Mouse (Mus musculus) liver, embryonic 12.5 days (tissue): ENCODE measurements around the gene Srsf7. TPM values are rescaled to one million over a fixed set of nuclear protein-coding genes. Genes with fewer than 3 reads are reported as not detected.
"Not testable (repeated sequence)": the region's sequence is repeated elsewhere in the genome, so short reads cannot be mapped to it uniquely, and the experiment has no call there.

Source experiments
- ATAC-seq: fragments of 200-750 bp; cut with Nextera tagmentation; 2 replicates; pipeline ENCODE4 v1.8.0; 2017; ENCODE audit warnings: moderate number of reproducible peaks, mild to moderate bottlenecking, moderate library complexity
- H3K27ac ChIP-seq: fragments of 300-500 bp; sonication (generic); 2 replicates; pipeline ENCODE4 v1.5.1; 2016; ENCODE audit warnings: mild to moderate bottlenecking
- H3K27me3 ChIP-seq: fragments of 300-500 bp; sonication (generic); replicated peaks from 2 replicates; pipeline ENCODE4 v1.6.1; 2016; ENCODE audit warnings: mild to moderate bottlenecking, moderate library complexity
- H3K36me3 ChIP-seq: fragments of 300-500 bp; sonication (generic); 2 replicates; pipeline ENCODE4 v1.6.1; 2016; ENCODE audit warnings: mild to moderate bottlenecking, moderate library complexity
- H3K4me1 ChIP-seq: fragments of 300-500 bp; sonication (generic); 2 replicates; pipeline ENCODE4 v1.6.1; 2016
- H3K4me2 ChIP-seq: fragments of 300-500 bp; sonication (generic); 2 replicates; pipeline ENCODE4 v1.6.1; 2016; ENCODE audit warnings: mild to moderate bottlenecking, moderate library complexity
- H3K4me3 ChIP-seq: fragments of 300-500 bp; sonication (generic); 2 replicates; pipeline ENCODE4 v1.5.1; 2016; ENCODE audit warnings: mild to moderate bottlenecking, moderate library complexity
- H3K9ac ChIP-seq: fragments of 300-500 bp; sonication (generic); 2 replicates; pipeline ENCODE4 v1.6.1; 2016; ENCODE audit warnings: mild to moderate bottlenecking, moderate library complexity
- H3K9me3 ChIP-seq: fragments of 300-500 bp; sonication (generic); replicated peaks from 2 replicates; pipeline ENCODE4 v1.6.1; 2016; ENCODE audit warnings: mild to moderate bottlenecking, moderate library complexity
- WGBS: fragments of 180-500 bp; shearing (Covaris S2); methylation state at CpG from one replicate; pipeline ENCODE4 v1.1.7; 2016; ENCODE audit not compliant: insufficient replicate concordance; 5-methylcytosine and 5-hydroxymethylcytosine counted together
- polyA plus RNA-seq: library from polyadenylated mRNA; unstranded; fragments of >200 nt; fragmentation: Nextera tagmentation; extraction: Ambion mirVana; gene quantifications from 2 replicates; pipeline ENCODE4 v1.2.1, GENCODE M21; 2016

Gene Srsf7
- polyA plus RNA-seq, 1 experiment from 2014 or later, result 389 TPM

GRCm38 (mm10) chr17:80183615-80184014 is 23.5 kb downstream of the Srsf7 start:
- 63% methylated on average over 10 of the region's 10 CpGs for WGBS
- Histone ChIP-seq H3K4me2 (no peak overlapping the region), H3K27me3 (no peaks in the 10 kb centered on the region), H3K4me1 (no peaks in the 10 kb centered on the region), H3K36me3 (no peaks in the 10 kb centered on the region), H3K27ac (no peak overlapping the region), H3K9me3 (no peaks in the 10 kb centered on the region), H3K4me3 (no peak overlapping the region), H3K9ac (no peak overlapping the region)
- no peak for ATAC-seq

GRCm38 (mm10) chr17:80180468-80180867 is 26.6 kb downstream of the Srsf7 start:
- 0 out of 2 replicates have a peak, but pooled peaks have one; percentile 26 for ATAC-seq

GRCm38 (mm10) chr17:80179959-80180358 is 27.1 kb downstream of the Srsf7 start:
- no peaks in the 10 kb centered on the region for H3K36me3 ChIP-seq
- peaks cover 3% of the 10 kb centered on the region; the same call in 1 of the 2 replicates for H3K4me1 ChIP-seq
- WGBS, result under 1% methylated on average over 6 of the region's 6 CpGs
- H3K4me3 ChIP-seq, result no peak overlapping the region
- no peaks in the 10 kb centered on the region for H3K27me3 ChIP-seq
- no peak overlapping the region for H3K4me2 ChIP-seq
- no peak overlapping the region for H3K9ac ChIP-seq
- peak; percentile 82 for ATAC-seq
- H3K9me3 ChIP-seq, result no peaks in the 10 kb centered on the region
- no peak overlapping the region for H3K27ac ChIP-seq

More at GRCm38 (mm10) chr17:80180468-80180867, 26.6 kb downstream of the Srsf7 start:
- no peaks in the 10 kb centered on the region for H3K4me1 ChIP-seq
- H3K27me3 ChIP-seq, result no peaks in the 10 kb centered on the region
- no peak overlapping the region for H3K4me2 ChIP-seq
- no peak overlapping the region for H3K9ac ChIP-seq
- no peaks in the 10 kb centered on the region for H3K36me3 ChIP-seq
- H3K27ac ChIP-seq, result no peak overlapping the region
- no peaks in the 10 kb centered on the region for H3K9me3 ChIP-seq
- no peak overlapping the region for H3K4me3 ChIP-seq

GRCm38 (mm10) chr17:80178846-80179245 is 28.3 kb downstream of the Srsf7 start:
- not testable (repeated sequence) for H3K27ac ChIP-seq, H3K4me2 ChIP-seq, H3K36me3 ChIP-seq, H3K27me3 ChIP-seq, H3K9ac ChIP-seq, ATAC-seq, H3K4me3 ChIP-seq, H3K9me3 ChIP-seq, H3K4me1 ChIP-seq
- WGBS, result 82% methylated on average over 3 of the region's 3 CpGs

GRCm38 (mm10) chr17:80175966-80176365 is 31.1 kb downstream of the Srsf7 start:
- Histone ChIP-seq H3K4me2 (no peak overlapping the region), H3K36me3 (no peaks in the 10 kb centered on the region), H3K9ac (no peak overlapping the region), H3K9me3 (no peaks in the 10 kb centered on the region), H3K27ac (no peak overlapping the region), H3K4me3 (no peak overlapping the region), H3K4me1 (peaks cover 8% of the 10 kb centered on the region; the same call in 1 of the 2 replicates), H3K27me3 (0 out of 2 replicates have a peak, but pooled peaks cover 2% of the 10 kb centered on the region)
- WGBS, result 68% methylated on average over 3 of the region's 3 CpGs
- no peak for ATAC-seq

- no peak overlapping the region for H3K4me2 ChIP-seq
- no peaks in the 10 kb centered on the region for H3K36me3 ChIP-seq
- no peak for ATAC-seq
- no peaks in the 10 kb centered on the region for H3K9me3 ChIP-seq
- 49% methylated on average over 4 of the region's 4 CpGs for WGBS
- H3K27me3 ChIP-seq, result 0 out of 2 replicates have a peak, but pooled peaks cover 2% of the 10 kb centered on the region
- H3K4me1 ChIP-seq, result peaks cover 8% of the 10 kb centered on the region; the same call in 1 of the 2 replicates
- H3K9ac ChIP-seq, result no peak overlapping the region
- no peak overlapping the region for H3K4me3 ChIP-seq
- no peak overlapping the region for H3K27ac ChIP-seq
Observed at GRCm38 (mm10) chr17:80175386-80175739, 31.7 kb downstream of the Srsf7 start.

- 60% methylated on average over 19 of the region's 19 CpGs for WGBS
- no peak overlapping the region for H3K4me2 ChIP-seq
- no peak overlapping the region for H3K9ac ChIP-seq
- H3K4me1 ChIP-seq, result peaks cover 8% of the 10 kb centered on the region; the same call in 1 of the 2 replicates
- no peak for ATAC-seq
- no peaks in the 10 kb centered on the region for H3K9me3 ChIP-seq
- no peak overlapping the region for H3K27ac ChIP-seq
- no peaks in the 10 kb centered on the region for H3K36me3 ChIP-seq
- 0 out of 2 replicates have a peak, but pooled peaks cover 2% of the 10 kb centered on the region for H3K27me3 ChIP-seq
- no peak overlapping the region for H3K4me3 ChIP-seq
Observed at GRCm38 (mm10) chr17:80174699-80175385, 32.3 kb downstream of the Srsf7 start.

GRCm38 (mm10) chr17:80174146-80174545 is 33.0 kb downstream of the Srsf7 start:
- Histone ChIP-seq H3K9me3 (no peaks in the 10 kb centered on the region), H3K36me3 (no peaks in the 10 kb centered on the region), H3K4me3 (no peak overlapping the region), H3K27ac (no peak overlapping the region), H3K4me1 (peaks cover 8% of the 10 kb centered on the region; the same call in 1 of the 2 replicates), H3K27me3 (0 out of 2 replicates have a peak, but pooled peaks cover 2% of the 10 kb centered on the region), H3K9ac (no peak overlapping the region), H3K4me2 (no peak overlapping the region)
- WGBS, result 55% methylated on average over 3 of the region's 3 CpGs
- no peak for ATAC-seq

- H3K27me3 ChIP-seq, result 0 out of 2 replicates have a peak, but pooled peaks cover 2% of the 10 kb centered on the region
Observed at GRCm38 (mm10) chr17:80173708-80174107, 33.4 kb downstream of the Srsf7 start.

GRCm38 (mm10) chr17:80172761-80173160 is 34.3 kb downstream of the Srsf7 start:
- no peak for ATAC-seq
- 59% methylated on average over 5 of the region's 5 CpGs for WGBS
- Histone ChIP-seq H3K4me2 (no peak overlapping the region), H3K27ac (no peak overlapping the region), H3K4me1 (peaks cover 8% of the 10 kb centered on the region; the same call in 1 of the 2 replicates), H3K36me3 (no peaks in the 10 kb centered on the region), H3K27me3 (peaks cover 2% of the 10 kb centered on the region; the same call in 1 of the 2 replicates), H3K9ac (no peak overlapping the region), H3K4me3 (no peak overlapping the region), H3K9me3 (no peaks in the 10 kb centered on the region)

More at GRCm38 (mm10) chr17:80173708-80174107, 33.4 kb downstream of the Srsf7 start:
- Histone ChIP-seq H3K36me3 (no peaks in the 10 kb centered on the region), H3K4me3 (no peak overlapping the region), H3K4me2 (no peak overlapping the region), H3K4me1 (peaks cover 8% of the 10 kb centered on the region; the same call in 1 of the 2 replicates), H3K9ac (no peak overlapping the region), H3K27ac (no peak overlapping the region), H3K9me3 (no peaks in the 10 kb centered on the region)
- WGBS, result 79% methylated on average over 2 of the region's 2 CpGs
- no peak for ATAC-seq

- no peak overlapping the region for H3K27ac ChIP-seq
- no peaks in the 10 kb centered on the region for H3K36me3 ChIP-seq
- 0 out of 2 replicates have a peak, but pooled peaks have one; percentile 41 for ATAC-seq
- H3K4me1 ChIP-seq, result peaks cover 8% of the 10 kb centered on the region; the same call in 1 of the 2 replicates
- peaks cover 7% of the 10 kb centered on the region; the same call in 1 of the 2 replicates for H3K27me3 ChIP-seq
- H3K4me2 ChIP-seq, result no peak overlapping the region
- H3K4me3 ChIP-seq, result no peak overlapping the region
- H3K9ac ChIP-seq, result no peak overlapping the region
- H3K9me3 ChIP-seq, result no peaks in the 10 kb centered on the region
- WGBS, result 71% methylated on average over 4 of the region's 4 CpGs
Observed at GRCm38 (mm10) chr17:80171948-80172347, 35.2 kb downstream of the Srsf7 start.

- Histone ChIP-seq H3K4me1 (peaks cover 8% of the 10 kb centered on the region; the same call in 1 of the 2 replicates), H3K4me2 (no peak overlapping the region), H3K9me3 (no peaks in the 10 kb centered on the region), H3K27ac (no peak overlapping the region), H3K4me3 (no peak overlapping the region), H3K36me3 (no peaks in the 10 kb centered on the region), H3K9ac (no peak overlapping the region), H3K27me3 (peaks cover 7% of the 10 kb centered on the region; the same call in 1 of the 2 replicates)
- 82% methylated on average over 7 of the region's 7 CpGs for WGBS
- no peak for ATAC-seq
Observed at GRCm38 (mm10) chr17:80170951-80171350, 36.2 kb downstream of the Srsf7 start.
